Mouse (Mus musculus) intestine, postnatal 0 days (tissue): ENCODE results near the gene Slc28a3. TPM values are rescaled to one million over a fixed set of nuclear protein-coding genes. Genes with fewer than 3 reads are reported as not detected.

Source experiments
- ATAC-seq: fragments of 200-750 bp; cut with Nextera tagmentation; 2 replicates; pipeline ENCODE4 v1.8.0; 2017; ENCODE audit warnings: mild to moderate bottlenecking, moderate TSS enrichment, moderate library complexity
- H3K27ac ChIP-seq: fragments of 300-500 bp; sonication (generic); 2 replicates; pipeline ENCODE4 v1.5.1; 2014; ENCODE audit warnings: mild to moderate bottlenecking, low read depth, low read length, moderate library complexity
- H3K27me3 ChIP-seq: fragments of 300-500 bp; sonication (generic); replicated peaks from 2 replicates; pipeline ENCODE4 v1.6.1; 2014; ENCODE audit warnings: low read length, mixed read lengths; ENCODE audit not compliant: control insufficient read depth, insufficient read depth
- H3K36me3 ChIP-seq: fragments of 300-500 bp; sonication (generic); 2 replicates; pipeline ENCODE4 v1.6.1; 2014; ENCODE audit warnings: mild to moderate bottlenecking, moderate library complexity; ENCODE audit not compliant: control insufficient read depth, insufficient read depth
- H3K4me1 ChIP-seq: fragments of 300-500 bp; sonication (generic); replicated peaks from 2 replicates; pipeline ENCODE4 v1.6.1; 2014; ENCODE audit warnings: antibody characterized with exemption, low read length, mixed read lengths; ENCODE audit not compliant: control insufficient read depth, insufficient read depth
- H3K4me2 ChIP-seq: fragments of 300-500 bp; sonication (generic); replicated peaks from 2 replicates; pipeline ENCODE4 v1.6.1; 2014; ENCODE audit warnings: low read depth, mild to moderate bottlenecking, moderate library complexity
- H3K4me3 ChIP-seq: fragments of 300-500 bp; sonication (generic); 2 replicates; pipeline ENCODE4 v1.5.1; 2014; ENCODE audit warnings: low read depth, low read length
- H3K9ac ChIP-seq: fragments of 300-500 bp; sonication (generic); 2 replicates; pipeline ENCODE4 v1.6.1; 2014; ENCODE audit warnings: mild to moderate bottlenecking, low read depth, low read length
- H3K9me3 ChIP-seq: fragments of 300-500 bp; sonication (generic); 2 replicates; pipeline ENCODE4 v1.6.1; 2016; ENCODE audit warnings: mixed run types; ENCODE audit not compliant: control insufficient read depth
- CTCF ChIP-seq: sonication (generic); IDR thresholded peaks from 2 replicates; pipeline ENCODE4 v1.5.1; 2016; ENCODE audit warnings: low read depth, mild to moderate bottlenecking, control low read depth, antibody characterized with exemption, moderate library complexity
- WGBS: fragments of 180-500 bp; shearing (Covaris S2); extraction: QIAGEN DNeasy Blood & Tissue Kit; methylation state at CpG from one replicate; pipeline ENCODE4 v1.1.7; 2014; 5-methylcytosine and 5-hydroxymethylcytosine counted together
- polyA plus RNA-seq: library from polyadenylated mRNA; unstranded; fragments of >200 nt; fragmentation: Nextera tagmentation; extraction: Ambion mirVana; gene quantifications from 2 replicates; pipeline ENCODE4 v1.2.1, GENCODE M21; 2015

Gene Slc28a3
- polyA plus RNA-seq, 1 experiment from 2014 or later, result not detected

DNA sequence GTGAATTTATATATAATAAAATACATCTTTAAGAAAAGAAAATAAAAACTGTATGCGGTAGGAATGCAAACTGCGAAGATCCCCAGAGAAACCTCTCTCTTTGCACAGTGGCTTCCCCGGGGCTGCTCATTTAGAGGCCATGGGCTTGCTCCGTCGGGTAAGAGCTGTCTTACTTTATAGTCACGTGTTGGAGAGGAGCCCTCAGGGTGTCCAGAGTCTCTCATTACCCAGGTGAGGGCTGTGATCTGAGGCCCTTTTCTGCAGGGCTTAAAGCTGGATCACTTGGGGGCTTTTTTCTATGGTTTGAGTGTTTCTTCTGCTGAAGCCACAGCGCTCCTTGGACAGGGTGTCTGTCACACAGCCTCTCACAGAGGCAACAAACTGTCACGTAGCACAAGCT, 68.5 kb downstream of the Slc28a3 start:
- H3K9me3 ChIP-seq, result no peaks in the 10 kb centered on the region
- H3K27ac ChIP-seq, result no peak overlapping the region
- no peaks in the 10 kb centered on the region for H3K27me3 ChIP-seq
- TF ChIP-seq CTCF, result no peak
- no peak for ATAC-seq
- no peak overlapping the region for H3K4me3 ChIP-seq
- H3K4me2 ChIP-seq, result no peak overlapping the region
- 77% methylated on average over 8 of the region's 8 CpGs for WGBS
- H3K9ac ChIP-seq, result no peak overlapping the region
- H3K4me1 ChIP-seq, result no peaks in the 10 kb centered on the region
- H3K36me3 ChIP-seq, result no peaks in the 10 kb centered on the region

DNA sequence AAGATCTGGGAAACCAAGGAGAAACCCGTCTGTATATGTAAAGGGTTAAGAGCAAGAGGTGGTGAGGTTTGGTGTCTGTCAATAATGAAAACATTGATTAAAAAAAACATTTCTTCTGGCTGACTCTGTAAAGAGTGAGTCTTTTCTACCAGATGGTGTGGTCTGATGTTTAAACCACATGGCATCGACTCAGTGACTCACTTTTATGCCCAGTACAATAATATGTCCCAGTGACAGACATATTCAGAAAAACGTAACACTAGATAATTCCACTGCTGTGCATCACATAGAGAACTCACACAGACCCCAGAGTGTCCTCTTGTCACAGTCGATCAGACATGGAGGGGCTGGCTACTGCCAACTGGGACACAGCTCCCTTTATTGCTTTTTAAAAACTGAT, 69.1 kb downstream of the Slc28a3 start:
- Histone ChIP-seq H3K9ac (no peak overlapping the region), H3K4me2 (no peak overlapping the region), H3K36me3 (no peaks in the 10 kb centered on the region), H3K9me3 (no peaks in the 10 kb centered on the region), H3K4me1 (no peaks in the 10 kb centered on the region), H3K27me3 (no peaks in the 10 kb centered on the region), H3K27ac (no peak overlapping the region), H3K4me3 (no peak overlapping the region)
- ATAC-seq, result no peak
- WGBS, result 78% methylated on average over 4 of the region's 4 CpGs
- TF ChIP-seq CTCF, result no peak

DNA sequence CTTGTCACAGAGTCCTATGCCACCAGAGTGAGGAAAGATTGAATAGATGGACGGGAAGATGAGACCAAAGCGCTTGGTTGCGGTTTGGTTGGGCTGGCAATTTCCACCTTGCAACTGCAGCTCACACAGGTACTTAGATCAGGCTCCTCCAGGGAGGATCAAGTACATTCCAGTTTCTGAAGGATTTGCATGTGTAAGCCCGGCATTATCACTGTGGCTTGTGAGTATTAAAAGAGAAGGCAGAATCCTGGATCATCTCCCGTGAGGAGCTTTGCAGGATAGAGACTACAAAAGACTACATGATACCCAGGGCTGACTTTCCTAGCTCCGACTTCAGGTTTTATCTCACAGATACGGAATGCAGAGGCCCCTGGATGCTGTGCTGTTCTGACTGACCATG, 71.7 kb downstream of the Slc28a3 start:
- WGBS, result 77% methylated on average over 7 of the region's 7 CpGs
- Histone ChIP-seq H3K9ac (no peak overlapping the region), H3K36me3 (no peaks in the 10 kb centered on the region), H3K4me3 (no peak overlapping the region), H3K27ac (no peak overlapping the region), H3K27me3 (no peaks in the 10 kb centered on the region), H3K9me3 (no peaks in the 10 kb centered on the region), H3K4me1 (no peaks in the 10 kb centered on the region), H3K4me2 (no peak overlapping the region)
- ATAC-seq, result no peak
- TF ChIP-seq CTCF, result no peak

DNA sequence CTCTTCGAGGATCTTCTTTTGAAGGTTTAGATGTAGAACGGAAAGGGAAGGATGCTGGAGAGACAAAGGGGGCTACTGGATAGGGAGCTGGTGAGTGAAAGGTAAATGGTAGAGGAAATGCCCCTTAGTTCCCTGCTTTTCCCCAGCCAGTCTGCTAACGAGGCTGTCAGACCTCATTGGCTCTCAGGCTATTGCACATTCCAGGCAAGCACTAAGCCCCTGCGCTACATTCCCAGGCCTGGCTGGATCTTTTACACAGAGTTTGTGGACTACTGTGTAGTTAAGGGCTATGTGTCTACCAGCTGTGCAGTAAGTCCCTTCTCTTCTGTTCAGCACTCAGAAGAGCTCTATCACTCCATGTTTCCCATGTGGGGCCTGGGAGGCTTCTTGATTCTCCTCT, 72.3 kb downstream of the Slc28a3 start:
- 67% methylated on average over 4 of the region's 4 CpGs for WGBS
- no peak overlapping the region for H3K9ac ChIP-seq
- no peaks in the 10 kb centered on the region for H3K27me3 ChIP-seq
- no peak overlapping the region for H3K4me2 ChIP-seq
- no peaks in the 10 kb centered on the region for H3K36me3 ChIP-seq
- no peak overlapping the region for H3K4me3 ChIP-seq
- H3K9me3 ChIP-seq, result no peaks in the 10 kb centered on the region
- no peaks in the 10 kb centered on the region for H3K4me1 ChIP-seq
- H3K27ac ChIP-seq, result no peak overlapping the region
- no peak for TF ChIP-seq CTCF
- no peak for ATAC-seq

DNA sequence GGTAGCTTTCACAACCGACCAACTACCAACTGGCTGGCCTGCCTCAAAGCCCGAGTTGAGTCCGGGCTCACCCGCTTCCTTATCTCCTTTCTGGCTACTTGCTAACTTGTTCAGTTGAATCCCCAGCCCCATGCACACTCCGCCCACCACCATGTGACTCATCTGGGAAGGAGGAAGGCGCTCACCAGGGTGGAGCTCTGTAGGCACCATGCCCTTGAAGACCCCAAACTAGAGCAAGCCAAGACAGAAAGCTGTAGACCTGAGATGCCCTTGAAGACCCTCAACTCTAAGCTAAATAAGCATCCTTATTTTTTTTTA, 72.8 kb downstream of the Slc28a3 start:
- Histone ChIP-seq H3K4me2 (no peak overlapping the region), H3K4me3 (no peak overlapping the region), H3K9me3 (no peaks in the 10 kb centered on the region), H3K4me1 (no peaks in the 10 kb centered on the region), H3K36me3 (no peaks in the 10 kb centered on the region), H3K27ac (no peak overlapping the region), H3K9ac (no peak overlapping the region), H3K27me3 (no peaks in the 10 kb centered on the region)
- TF ChIP-seq CTCF, result no peak
- WGBS, result 40% methylated on average over 6 of the region's 6 CpGs
- ATAC-seq, result no peak

DNA sequence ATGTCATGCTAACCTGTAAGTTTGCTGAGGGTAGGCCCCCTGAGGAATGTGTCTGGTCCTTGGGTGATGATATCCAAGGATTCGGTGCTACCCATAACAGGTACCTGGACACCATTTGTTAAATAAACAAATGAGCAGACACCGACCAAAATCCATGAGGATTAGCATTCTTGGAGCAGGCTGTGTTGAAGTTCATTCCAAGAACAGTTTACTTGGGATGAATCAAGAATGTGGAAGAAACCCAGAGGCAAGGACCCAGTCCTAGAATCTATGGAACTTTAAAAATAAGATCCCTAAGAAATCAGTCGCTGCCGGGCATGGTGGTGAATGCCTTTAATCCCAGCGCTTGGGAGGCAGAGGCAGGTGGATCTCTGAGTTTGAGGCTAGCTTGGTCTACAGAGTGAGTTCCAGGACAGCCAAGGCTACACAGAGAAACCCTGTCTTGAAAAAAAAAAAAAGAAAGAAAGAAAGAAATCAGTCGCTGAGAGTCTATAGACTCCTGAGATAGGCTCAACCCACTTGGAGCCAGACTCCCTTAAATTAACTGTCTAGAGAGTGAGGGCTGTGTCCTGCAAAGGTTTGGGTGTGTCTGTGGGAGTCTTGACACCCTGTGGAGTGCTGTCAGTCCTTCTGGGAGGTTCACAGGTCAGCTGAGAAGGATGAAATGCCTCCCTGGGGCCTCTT, 73.3 kb downstream of the Slc28a3 start:
- ATAC-seq, result no peak; the same call in 1 of the 2 replicates
- H3K27ac ChIP-seq, result no peak overlapping the region

More for the DNA sequence above, 73.3 kb downstream of the Slc28a3 start:
- 86% methylated on average over 6 of the region's 6 CpGs for WGBS
- no peaks in the 10 kb centered on the region for H3K27me3 ChIP-seq
- H3K9me3 ChIP-seq, result no peaks in the 10 kb centered on the region
- no peaks in the 10 kb centered on the region for H3K4me1 ChIP-seq
- TF ChIP-seq CTCF, result no peak
- H3K4me3 ChIP-seq, result no peak overlapping the region
- H3K36me3 ChIP-seq, result no peaks in the 10 kb centered on the region
- no peak overlapping the region for H3K9ac ChIP-seq
- H3K4me2 ChIP-seq, result no peak overlapping the region
